Mouse (Mus musculus) cerebellum, postnatal 36 days (tissue): ENCODE measurements around the gene Ehd3.

Experiments
- DNase-seq, 2 experiments: peaks; one replicate each; pipeline ENCODE4 v3.0.0; 2021 to 2022; ENCODE audit warnings: mixed read lengths in 2 of 2

Gene Ehd3

GRCm38 (mm10) chr17:73803521-73804184, at the start of gene Ehd3:
Ehd3 (plus strand) TSS chr17:73804134.
- DNase-seq = no peak

- DNase-seq = no peak
Measured at GRCm38 (mm10) chr17:73770964-73771363, 33.0 kb upstream of the Ehd3 start.

GRCm38 (mm10) chr17:73786642-73787311, 17.2 kb upstream of the Ehd3 start:
- DNase-seq = no peak

- DNase-seq = no peak
Measured at GRCm38 (mm10) chr17:73790284-73791020, 13.5 kb upstream of the Ehd3 start.

DNA sequence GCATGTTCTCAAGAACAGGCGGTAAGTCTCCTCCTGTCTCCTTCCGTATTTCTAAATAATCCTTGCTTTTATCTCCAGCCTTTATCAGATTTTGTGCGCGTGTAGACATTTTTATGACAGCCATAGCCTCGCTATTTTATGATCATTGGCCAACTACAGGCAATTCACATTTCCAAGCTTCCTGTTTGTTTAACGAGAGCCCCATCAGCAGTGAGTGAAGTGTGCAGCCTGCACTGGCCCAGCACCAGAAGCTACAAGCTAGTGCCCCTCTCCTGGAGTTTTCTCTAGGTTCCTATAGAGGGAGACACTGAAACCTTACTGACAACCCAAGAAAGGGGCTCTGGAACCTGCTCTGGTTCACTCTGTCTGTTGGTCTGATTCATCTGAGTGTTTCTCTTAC, 7.1 kb upstream of the Ehd3 start:
- no peak for DNase-seq

GRCm38 (mm10) chr17:73797706-73798105, 6.2 kb upstream of the Ehd3 start:
- no peak for DNase-seq

- DNase-seq = peak; percentile 93 to 94
Measured at GRCm38 (mm10) chr17:73804592-73805271, 798 bp downstream of the Ehd3 start.

GRCm38 (mm10) chr17:73806331-73806730, 2.4 kb downstream of the Ehd3 start:
- DNase-seq = no peak

DNA sequence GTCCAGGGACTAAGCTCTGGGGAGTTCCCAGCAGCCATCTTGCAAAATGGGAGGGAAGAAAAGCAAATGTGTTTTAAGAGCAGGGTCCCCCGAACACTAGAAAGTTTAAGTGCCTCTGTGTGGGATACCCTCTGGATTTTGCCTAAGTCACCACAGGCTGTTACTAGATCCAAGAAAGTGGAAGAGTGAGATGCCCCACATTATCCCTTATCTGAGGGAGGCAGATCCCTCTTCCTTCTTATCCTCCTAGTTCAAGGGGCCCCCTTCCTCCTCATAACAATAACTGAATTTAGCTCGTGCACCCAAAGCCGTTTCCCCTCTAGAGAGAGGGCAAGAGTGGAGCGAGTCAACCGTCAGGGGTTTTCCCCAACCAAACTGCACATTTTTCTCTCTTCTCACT, 3.3 kb downstream of the Ehd3 start:
- no peak for DNase-seq

- peak in 1 of 2 experiments; percentile 34 for DNase-seq
Measured at GRCm38 (mm10) chr17:73808431-73808830, 4.5 kb downstream of the Ehd3 start.

- DNase-seq = no peak
Measured at GRCm38 (mm10) chr17:73810801-73811200, 6.9 kb downstream of the Ehd3 start.

- no peak for DNase-seq
Measured at GRCm38 (mm10) chr17:73811566-73811965, 7.6 kb downstream of the Ehd3 start.

GRCm38 (mm10) chr17:73813031-73813660, 9.2 kb downstream of the Ehd3 start:
- no peak for DNase-seq

- no peak for DNase-seq
Measured at GRCm38 (mm10) chr17:73814500-73815190, 10.7 kb downstream of the Ehd3 start.

GRCm38 (mm10) chr17:73817697-73818380, 13.9 kb downstream of the Ehd3 start:
- DNase-seq = no peak

- no peak for DNase-seq
Measured at GRCm38 (mm10) chr17:73818936-73819335, 15.0 kb downstream of the Ehd3 start.

GRCm38 (mm10) chr17:73820726-73821125, 16.8 kb downstream of the Ehd3 start:
- no peak for DNase-seq

DNA sequence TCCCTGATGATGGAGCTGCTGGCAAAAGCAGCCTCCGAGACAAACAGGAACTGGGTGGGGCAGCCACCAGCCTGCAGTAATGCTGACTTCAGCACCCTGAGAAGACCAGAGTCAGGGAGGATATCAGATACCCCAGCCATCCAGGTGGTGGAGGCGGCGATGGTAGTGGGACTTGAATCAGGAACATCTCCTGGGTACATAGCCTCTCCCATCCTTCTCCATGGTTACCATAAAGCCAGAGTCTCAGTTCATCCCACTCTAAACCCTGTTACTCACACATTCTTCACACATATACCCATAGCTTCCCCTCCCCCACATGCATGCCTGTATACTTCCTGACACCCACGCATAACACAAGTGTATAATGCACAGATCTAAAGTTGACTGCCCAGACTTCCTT, 18.3 kb downstream of the Ehd3 start:
- DNase-seq = no peak

- peak in 1 of 2 experiments; percentile 44 for DNase-seq
Measured at GRCm38 (mm10) chr17:73823121-73824021, 19.4 kb downstream of the Ehd3 start.

DNA sequence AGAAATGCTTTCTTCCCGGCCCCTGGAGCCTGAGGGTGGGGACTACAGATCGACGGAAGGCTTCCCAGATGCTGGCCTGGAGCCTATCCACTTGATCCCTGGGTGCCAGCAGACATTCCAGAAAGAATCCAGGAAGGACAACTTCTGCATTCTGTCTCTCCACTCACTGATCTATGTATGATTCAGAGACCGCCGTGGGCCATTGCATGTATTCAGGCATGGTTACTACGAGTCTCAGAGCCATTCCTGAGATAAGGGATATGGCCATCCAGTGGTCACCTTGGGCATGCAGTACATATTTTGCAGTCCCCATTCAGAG, 20.0 kb downstream of the Ehd3 start:
- DNase-seq = no peak

DNA sequence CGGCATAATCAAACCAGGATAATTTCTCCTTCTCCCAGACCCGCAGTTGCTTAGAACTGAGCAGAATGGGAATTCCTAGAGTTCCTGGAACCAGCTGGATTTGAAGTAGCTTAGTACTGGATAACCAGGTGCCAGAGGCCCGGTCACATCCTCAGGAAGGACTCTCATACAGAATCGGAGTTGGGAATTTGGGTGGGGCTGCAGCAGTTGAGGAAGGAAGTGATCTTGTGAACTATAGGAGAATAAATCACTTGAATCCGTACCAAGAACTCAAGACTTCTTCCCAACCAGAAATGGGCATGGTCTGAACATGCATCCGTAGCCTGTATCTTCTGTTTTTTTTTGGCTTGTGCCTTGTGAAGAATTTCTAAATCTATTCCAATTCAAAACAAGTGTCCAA, 22.2 kb downstream of the Ehd3 start:
- DNase-seq = no peak
